Mouse (Mus musculus): ENCODE results near the gene Skap2. TPM values are rescaled to one million over a fixed set of nuclear protein-coding genes. Genes with fewer than 3 reads are reported as not detected.

The Skap2 gene
- polyA plus RNA-seq, 1 experiment from 2014 or later: 30.9 TPM

- no peak overlapping the region for H3K9ac ChIP-seq (ENCODE audit: low read depth, low read length)
- 0 out of 2 replicates have a peak overlapping the region, but pooled peaks have one; percentile 42 for H3K27ac ChIP-seq (ENCODE audit: low read depth, low read length)
- no peak overlapping the region for H3K4me2 ChIP-seq (replicated peaks; ENCODE audit: low read depth, low read length)
- H3K4me1 ChIP-seq (replicated peaks; ENCODE audit: control insufficient read depth, insufficient read depth, low read length): no peaks in the 10 kb centered on the region
- no peaks in the 10 kb centered on the region for H3K9me3 ChIP-seq (ENCODE audit: control insufficient read depth, low read length)
- no peaks in the 10 kb centered on the region for H3K27me3 ChIP-seq (ENCODE audit: control insufficient read depth, insufficient read depth, low read length)
- ATAC-seq (ENCODE audit: low FRiP score): no peak
- no peak for DNase-seq (ENCODE audit: low spot score)
- 64% methylated on average over 13 of the region's 13 CpGs for WGBS
- H3K36me3 ChIP-seq (ENCODE audit: control insufficient read depth, insufficient read depth, low read length): no peaks in the 10 kb centered on the region
- no peak overlapping the region for H3K4me3 ChIP-seq (ENCODE audit: low read depth, low read length)
Measured at GRCm38 (mm10) chr6:51876841-51877553, 135.4 kb downstream of the Skap2 start.

- no peaks in the 10 kb centered on the region for H3K9me3 ChIP-seq (ENCODE audit: control insufficient read depth, low read length)
- no peaks in the 10 kb centered on the region for H3K27me3 ChIP-seq (ENCODE audit: control insufficient read depth, insufficient read depth, low read length)
- H3K4me3 ChIP-seq (ENCODE audit: low read depth, low read length): no peak overlapping the region
- no peaks in the 10 kb centered on the region for H3K36me3 ChIP-seq (ENCODE audit: control insufficient read depth, insufficient read depth, low read length)
- no peaks in the 10 kb centered on the region for H3K4me1 ChIP-seq (replicated peaks; ENCODE audit: control insufficient read depth, insufficient read depth, low read length)
- WGBS: 40% methylated on average over 6 of the region's 6 CpGs
- H3K9ac ChIP-seq (ENCODE audit: low read depth, low read length): no peak overlapping the region
- H3K27ac ChIP-seq (ENCODE audit: low read depth, low read length): no peak overlapping the region
- no peak overlapping the region for H3K4me2 ChIP-seq (replicated peaks; ENCODE audit: low read depth, low read length)
- peak; percentile 64 for DNase-seq (ENCODE audit: low spot score)
- peak; percentile 79 for ATAC-seq (ENCODE audit: low FRiP score)
Measured at GRCm38 (mm10) chr6:51875884-51876626, 136.3 kb downstream of the Skap2 start.

- Histone ChIP-seq H3K9me3 (ENCODE audit: control insufficient read depth, low read length) (no peaks in the 10 kb centered on the region), H3K4me1 (replicated peaks; ENCODE audit: control insufficient read depth, insufficient read depth, low read length) (no peaks in the 10 kb centered on the region), H3K4me2 (replicated peaks; ENCODE audit: low read depth, low read length) (no peak overlapping the region), H3K27me3 (ENCODE audit: control insufficient read depth, insufficient read depth, low read length) (no peaks in the 10 kb centered on the region), H3K9ac (ENCODE audit: low read depth, low read length) (no peak overlapping the region), H3K4me3 (ENCODE audit: low read depth, low read length) (no peak overlapping the region), H3K36me3 (ENCODE audit: control insufficient read depth, insufficient read depth, low read length) (no peaks in the 10 kb centered on the region), H3K27ac (ENCODE audit: low read depth, low read length) (no peak overlapping the region)
- no peak for DNase-seq (ENCODE audit: low spot score)
- no peak for ATAC-seq (ENCODE audit: low FRiP score)
- 60% methylated on average over 2 of the region's 2 CpGs for WGBS
Measured at GRCm38 (mm10) chr6:51874035-51874434, 138.3 kb downstream of the Skap2 start.

- Histone ChIP-seq H3K27me3 (ENCODE audit: control insufficient read depth, insufficient read depth, low read length) (no peaks in the 10 kb centered on the region), H3K4me2 (replicated peaks; ENCODE audit: low read depth, low read length) (no peak overlapping the region), H3K9ac (ENCODE audit: low read depth, low read length) (no peak overlapping the region), H3K36me3 (ENCODE audit: control insufficient read depth, insufficient read depth, low read length) (no peaks in the 10 kb centered on the region), H3K9me3 (ENCODE audit: control insufficient read depth, low read length) (no peaks in the 10 kb centered on the region), H3K27ac (ENCODE audit: low read depth, low read length) (no peak overlapping the region), H3K4me1 (replicated peaks; ENCODE audit: control insufficient read depth, insufficient read depth, low read length) (no peaks in the 10 kb centered on the region), H3K4me3 (ENCODE audit: low read depth, low read length) (no peak overlapping the region)
- ATAC-seq (ENCODE audit: low FRiP score) (no peak), DNase-seq (ENCODE audit: low spot score) (no peak)
- WGBS: 7% methylated on average over 1 of the region's 1 CpGs
Measured at GRCm38 (mm10) chr6:51871135-51871534, 141.2 kb downstream of the Skap2 start.

GRCm38 (mm10) chr6:51870294-51870693 lies 142.1 kb downstream of the Skap2 start:
- H3K4me1 ChIP-seq (replicated peaks; ENCODE audit: control insufficient read depth, insufficient read depth, low read length): no peaks in the 10 kb centered on the region

GRCm38 (mm10) chr6:51866596-51866995 lies 145.8 kb downstream of the Skap2 start:
- Histone ChIP-seq H3K4me1 (replicated peaks; ENCODE audit: control insufficient read depth, insufficient read depth, low read length) (no peaks in the 10 kb centered on the region), H3K9ac (ENCODE audit: low read depth, low read length) (no peak overlapping the region), H3K9me3 (ENCODE audit: control insufficient read depth, low read length) (no peaks in the 10 kb centered on the region), H3K4me2 (replicated peaks; ENCODE audit: low read depth, low read length) (no peak overlapping the region), H3K27ac (ENCODE audit: low read depth, low read length) (no peak overlapping the region), H3K27me3 (ENCODE audit: control insufficient read depth, insufficient read depth, low read length) (no peaks in the 10 kb centered on the region), H3K36me3 (ENCODE audit: control insufficient read depth, insufficient read depth, low read length) (no peaks in the 10 kb centered on the region), H3K4me3 (ENCODE audit: low read depth, low read length) (no peak overlapping the region)
- DNase-seq (ENCODE audit: low spot score) (no peak), ATAC-seq (ENCODE audit: low FRiP score) (no peak)
- 86% methylated on average over 3 of the region's 3 CpGs for WGBS

More at GRCm38 (mm10) chr6:51870294-51870693, 142.1 kb downstream of the Skap2 start:
- H3K27ac ChIP-seq (ENCODE audit: low read depth, low read length): no peak overlapping the region
- H3K36me3 ChIP-seq (ENCODE audit: control insufficient read depth, insufficient read depth, low read length): no peaks in the 10 kb centered on the region
- WGBS: 70% methylated on average over 1 of the region's 1 CpGs
- ATAC-seq (ENCODE audit: low FRiP score) (no peak), DNase-seq (ENCODE audit: low spot score) (no peak)
- H3K9ac ChIP-seq (ENCODE audit: low read depth, low read length): no peak overlapping the region
- no peaks in the 10 kb centered on the region for H3K27me3 ChIP-seq (ENCODE audit: control insufficient read depth, insufficient read depth, low read length)
- H3K4me2 ChIP-seq (replicated peaks; ENCODE audit: low read depth, low read length): no peak overlapping the region
- H3K4me3 ChIP-seq (ENCODE audit: low read depth, low read length): no peak overlapping the region
- H3K9me3 ChIP-seq (ENCODE audit: control insufficient read depth, low read length): no peaks in the 10 kb centered on the region

- no peaks in the 10 kb centered on the region for H3K9me3 ChIP-seq (ENCODE audit: control insufficient read depth, low read length)
- ATAC-seq (ENCODE audit: low FRiP score) (no peak), DNase-seq (ENCODE audit: low spot score) (no peak)
- H3K36me3 ChIP-seq (ENCODE audit: control insufficient read depth, insufficient read depth, low read length): no peaks in the 10 kb centered on the region
- 85% methylated on average over 4 of the region's 4 CpGs for WGBS
- no peak overlapping the region for H3K4me3 ChIP-seq (ENCODE audit: low read depth, low read length)
- no peaks in the 10 kb centered on the region for H3K4me1 ChIP-seq (replicated peaks; ENCODE audit: control insufficient read depth, insufficient read depth, low read length)
- H3K4me2 ChIP-seq (replicated peaks; ENCODE audit: low read depth, low read length): no peak overlapping the region
- no peaks in the 10 kb centered on the region for H3K27me3 ChIP-seq (ENCODE audit: control insufficient read depth, insufficient read depth, low read length)
- no peak overlapping the region for H3K27ac ChIP-seq (ENCODE audit: low read depth, low read length)
- no peak overlapping the region for H3K9ac ChIP-seq (ENCODE audit: low read depth, low read length)
Measured at GRCm38 (mm10) chr6:51863508-51863907, 148.8 kb downstream of the Skap2 start.

- H3K4me2 ChIP-seq (replicated peaks; ENCODE audit: low read depth, low read length): no peak overlapping the region
- H3K27ac ChIP-seq (ENCODE audit: low read depth, low read length): no peak overlapping the region
- H3K9ac ChIP-seq (ENCODE audit: low read depth, low read length): no peak overlapping the region
- no peaks in the 10 kb centered on the region for H3K36me3 ChIP-seq (ENCODE audit: control insufficient read depth, insufficient read depth, low read length)
- DNase-seq (ENCODE audit: low spot score): no peak
- no peaks in the 10 kb centered on the region for H3K9me3 ChIP-seq (ENCODE audit: control insufficient read depth, low read length)
- no peak for ATAC-seq (ENCODE audit: low FRiP score)
- no peaks in the 10 kb centered on the region for H3K27me3 ChIP-seq (ENCODE audit: control insufficient read depth, insufficient read depth, low read length)
- WGBS: 45% methylated on average over 8 of the region's 8 CpGs
- H3K4me1 ChIP-seq (replicated peaks; ENCODE audit: control insufficient read depth, insufficient read depth, low read length): no peaks in the 10 kb centered on the region
- H3K4me3 ChIP-seq (ENCODE audit: low read depth, low read length): no peak overlapping the region
Measured at GRCm38 (mm10) chr6:51860300-51860699, 152.0 kb downstream of the Skap2 start.

- ATAC-seq (ENCODE audit: low FRiP score): peak; percentile 95
- Histone ChIP-seq H3K4me1 (replicated peaks; ENCODE audit: control insufficient read depth, insufficient read depth, low read length) (no peaks in the 10 kb centered on the region), H3K9ac (ENCODE audit: low read depth, low read length) (no peak overlapping the region), H3K36me3 (ENCODE audit: control insufficient read depth, insufficient read depth, low read length) (no peaks in the 10 kb centered on the region), H3K9me3 (ENCODE audit: control insufficient read depth, low read length) (no peaks in the 10 kb centered on the region), H3K27ac (ENCODE audit: low read depth, low read length) (no peak overlapping the region), H3K4me2 (replicated peaks; ENCODE audit: low read depth, low read length) (no peak overlapping the region), H3K27me3 (ENCODE audit: control insufficient read depth, insufficient read depth, low read length) (no peaks in the 10 kb centered on the region), H3K4me3 (ENCODE audit: low read depth, low read length) (no peak overlapping the region)
- peak; percentile 99 for DNase-seq (ENCODE audit: low spot score)
- 0% methylated on average over 11 of the region's 11 CpGs for WGBS
Measured at GRCm38 (mm10) chr6:51857821-51858220, 154.5 kb downstream of the Skap2 start.
